Mouse (Mus musculus) intestine, postnatal 0 days (tissue): ENCODE data around the gene Pard3. TPM values are rescaled to one million over a fixed set of nuclear protein-coding genes. Genes with fewer than 3 reads are reported as not detected.

Experiments used
- ATAC-seq: fragments of 200-750 bp; cut with Nextera tagmentation; 2 replicates; pipeline ENCODE4 v1.8.0; 2017; ENCODE audit warnings: mild to moderate bottlenecking, moderate TSS enrichment, moderate library complexity
- H3K27ac ChIP-seq: fragments of 300-500 bp; sonication (generic); 2 replicates; pipeline ENCODE4 v1.5.1; 2014; ENCODE audit warnings: mild to moderate bottlenecking, low read depth, low read length, moderate library complexity
- H3K27me3 ChIP-seq: fragments of 300-500 bp; sonication (generic); replicated peaks from 2 replicates; pipeline ENCODE4 v1.6.1; 2014; ENCODE audit warnings: low read length, mixed read lengths; ENCODE audit not compliant: control insufficient read depth, insufficient read depth
- H3K36me3 ChIP-seq: fragments of 300-500 bp; sonication (generic); 2 replicates; pipeline ENCODE4 v1.6.1; 2014; ENCODE audit warnings: mild to moderate bottlenecking, moderate library complexity; ENCODE audit not compliant: control insufficient read depth, insufficient read depth
- H3K4me1 ChIP-seq: fragments of 300-500 bp; sonication (generic); replicated peaks from 2 replicates; pipeline ENCODE4 v1.6.1; 2014; ENCODE audit warnings: antibody characterized with exemption, low read length, mixed read lengths; ENCODE audit not compliant: control insufficient read depth, insufficient read depth
- H3K4me2 ChIP-seq: fragments of 300-500 bp; sonication (generic); replicated peaks from 2 replicates; pipeline ENCODE4 v1.6.1; 2014; ENCODE audit warnings: low read depth, mild to moderate bottlenecking, moderate library complexity
- H3K4me3 ChIP-seq: fragments of 300-500 bp; sonication (generic); 2 replicates; pipeline ENCODE4 v1.5.1; 2014; ENCODE audit warnings: low read depth, low read length
- H3K9ac ChIP-seq: fragments of 300-500 bp; sonication (generic); 2 replicates; pipeline ENCODE4 v1.6.1; 2014; ENCODE audit warnings: mild to moderate bottlenecking, low read depth, low read length
- H3K9me3 ChIP-seq: fragments of 300-500 bp; sonication (generic); 2 replicates; pipeline ENCODE4 v1.6.1; 2016; ENCODE audit warnings: mixed run types; ENCODE audit not compliant: control insufficient read depth
- CTCF ChIP-seq: sonication (generic); IDR thresholded peaks from 2 replicates; pipeline ENCODE4 v1.5.1; 2016; ENCODE audit warnings: low read depth, mild to moderate bottlenecking, control low read depth, antibody characterized with exemption, moderate library complexity
- WGBS: fragments of 180-500 bp; shearing (Covaris S2); extraction: QIAGEN DNeasy Blood & Tissue Kit; methylation state at CpG from one replicate; pipeline ENCODE4 v1.1.7; 2014; 5-methylcytosine and 5-hydroxymethylcytosine counted together
- polyA plus RNA-seq: library from polyadenylated mRNA; unstranded; fragments of >200 nt; fragmentation: Nextera tagmentation; extraction: Ambion mirVana; gene quantifications from 2 replicates; pipeline ENCODE4 v1.2.1, GENCODE M21; 2015

The Pard3 gene
- polyA plus RNA-seq, 1 experiment from 2014 or later = 12.5 TPM

DNA sequence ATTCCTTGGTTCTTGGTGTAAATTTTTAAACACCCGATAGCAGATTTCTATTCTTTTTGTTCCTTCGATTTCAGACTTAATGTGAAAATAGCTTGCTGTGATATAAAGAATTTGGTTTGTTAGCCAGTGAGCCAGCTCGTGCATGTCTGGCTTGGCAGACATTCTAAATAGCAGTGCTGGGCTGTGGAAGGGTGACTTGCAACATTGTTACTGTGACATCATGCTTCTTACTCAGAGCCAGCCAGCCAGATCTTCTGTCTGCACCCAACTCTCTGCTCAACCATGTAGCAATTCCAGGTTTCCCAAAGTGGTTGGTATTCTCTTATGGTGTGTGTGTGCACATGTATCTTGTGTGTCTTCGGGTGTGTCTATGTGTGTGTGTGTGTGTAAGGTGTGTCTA is 163.7 kb downstream of the Pard3 start:
- 68% methylated on average over 4 of the region's 4 CpGs for WGBS
- Histone ChIP-seq H3K9ac (no peak overlapping the region), H3K27ac (no peak overlapping the region), H3K9me3 (no peaks in the 10 kb centered on the region), H3K4me3 (no peak overlapping the region), H3K27me3 (no peaks in the 10 kb centered on the region), H3K4me2 (no peak overlapping the region), H3K36me3 (no peaks in the 10 kb centered on the region), H3K4me1 (peaks cover 2% of the 10 kb centered on the region; the same call in 1 of the 2 replicates)
- TF ChIP-seq CTCF = no peak
- no peak for ATAC-seq

DNA sequence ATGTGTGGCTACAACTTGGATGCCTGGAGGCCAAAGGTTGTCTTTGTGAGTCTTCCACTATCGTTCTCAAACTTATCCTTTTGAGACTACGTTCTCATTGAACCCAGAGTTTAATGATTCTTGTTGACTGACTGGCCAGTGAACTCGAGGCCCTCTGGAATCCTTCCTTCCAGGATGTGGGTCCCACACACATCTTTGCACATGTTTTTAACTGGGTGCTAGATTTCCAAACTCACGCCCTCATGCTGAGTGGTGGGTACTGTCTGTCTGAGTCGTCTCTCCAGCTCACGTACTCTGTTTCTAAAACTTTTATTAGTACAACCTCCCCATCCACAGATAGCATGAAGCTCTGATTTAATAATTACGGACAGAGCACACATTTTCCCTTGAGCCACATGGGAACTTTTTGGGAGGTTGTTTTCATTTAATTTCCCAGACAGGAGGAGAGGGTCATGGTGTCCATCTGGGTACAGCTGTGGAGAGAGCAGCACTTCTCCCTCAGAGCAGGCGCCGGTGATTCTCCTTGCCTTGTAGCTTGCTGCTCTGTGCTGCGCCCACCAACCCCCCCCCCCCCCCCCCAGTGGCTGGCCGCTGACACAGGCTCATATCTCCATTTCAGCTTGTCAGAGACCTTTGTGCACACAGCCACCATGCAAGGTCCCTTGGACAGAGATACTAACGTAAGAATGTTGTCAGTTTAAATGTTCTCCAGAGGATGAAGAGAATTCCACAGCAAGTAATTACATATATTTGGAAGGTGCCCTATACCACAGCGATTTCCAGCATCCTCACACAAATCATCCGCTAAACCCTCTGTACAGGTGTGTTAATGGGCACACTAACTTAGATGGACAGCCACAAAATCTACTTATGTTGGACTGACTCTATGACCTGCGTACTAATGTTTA is 165.9 kb downstream of the Pard3 start:
- 47% methylated on average over 15 of the region's 15 CpGs for WGBS
- H3K4me1 ChIP-seq = peaks cover 2% of the 10 kb centered on the region; the same call in 1 of the 2 replicates
- no peak for ATAC-seq
- no peak overlapping the region for H3K4me3 ChIP-seq
- H3K27ac ChIP-seq = no peak overlapping the region
- no peaks in the 10 kb centered on the region for H3K36me3 ChIP-seq
- no peaks in the 10 kb centered on the region for H3K9me3 ChIP-seq
- H3K27me3 ChIP-seq = no peaks in the 10 kb centered on the region
- TF ChIP-seq CTCF = no peak
- no peak overlapping the region for H3K9ac ChIP-seq
- no peak overlapping the region for H3K4me2 ChIP-seq

DNA sequence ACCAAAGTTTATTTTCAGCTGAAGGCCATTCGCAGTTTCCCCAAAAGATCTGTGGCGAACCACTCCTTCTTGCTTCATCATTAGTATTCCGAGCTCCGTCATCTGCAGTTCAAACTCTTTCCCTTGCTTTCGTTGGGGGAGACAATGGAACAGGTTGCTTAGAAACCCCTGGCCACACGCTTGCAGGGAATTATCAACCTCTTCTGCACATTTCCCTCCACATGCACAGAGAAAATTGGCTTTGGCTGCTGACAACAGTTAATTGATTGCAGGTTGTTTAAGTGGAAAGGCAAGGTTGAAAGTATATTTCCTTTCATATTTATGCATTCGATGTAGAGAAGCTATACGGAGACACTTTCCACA is 166.5 kb downstream of the Pard3 start:
- H3K4me2 ChIP-seq = no peak overlapping the region
- no peaks in the 10 kb centered on the region for H3K36me3 ChIP-seq
- peaks cover 2% of the 10 kb centered on the region; the same call in 1 of the 2 replicates for H3K4me1 ChIP-seq
- H3K9ac ChIP-seq = no peak overlapping the region
- no peak for TF ChIP-seq CTCF
- H3K27me3 ChIP-seq = no peaks in the 10 kb centered on the region
- 54% methylated on average over 8 of the region's 8 CpGs for WGBS
- no peak overlapping the region for H3K4me3 ChIP-seq
- no peaks in the 10 kb centered on the region for H3K9me3 ChIP-seq
- no peak overlapping the region for H3K27ac ChIP-seq
- ATAC-seq = no peak

DNA sequence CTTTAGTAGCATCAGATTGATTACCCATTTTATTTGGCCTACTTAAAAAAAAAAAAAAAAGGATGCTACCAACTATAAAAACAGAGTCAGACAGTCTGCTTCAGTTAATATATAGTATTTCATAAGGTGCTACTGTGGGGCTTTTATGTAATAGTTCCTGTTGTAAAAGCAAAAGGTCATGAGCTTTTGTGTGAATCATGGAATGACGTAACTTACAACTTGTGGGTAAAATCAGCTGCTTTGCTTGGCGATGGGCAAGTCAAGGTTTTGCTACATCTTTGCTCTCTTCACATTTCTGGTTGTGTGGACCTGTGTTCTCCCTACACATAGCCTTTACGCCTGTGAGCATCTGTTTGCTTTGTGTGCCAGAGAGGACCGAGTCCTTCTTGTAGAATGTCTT is 179.7 kb downstream of the Pard3 start:
- TF ChIP-seq CTCF = no peak
- H3K27ac ChIP-seq = 0 out of 2 replicates have a peak overlapping the region, but pooled peaks have one; percentile 2
- no peak overlapping the region for H3K9ac ChIP-seq
- no peaks in the 10 kb centered on the region for H3K36me3 ChIP-seq
- ATAC-seq = peak; percentile 49; the same call in 1 of the 2 replicates
- H3K27me3 ChIP-seq = no peaks in the 10 kb centered on the region
- H3K4me1 ChIP-seq = peaks cover 7% of the 10 kb centered on the region; the same call in 1 of the 2 replicates
- 75% methylated on average over 4 of the region's 4 CpGs for WGBS
- H3K4me2 ChIP-seq = no peak overlapping the region
- H3K4me3 ChIP-seq = no peak overlapping the region
- no peaks in the 10 kb centered on the region for H3K9me3 ChIP-seq

DNA sequence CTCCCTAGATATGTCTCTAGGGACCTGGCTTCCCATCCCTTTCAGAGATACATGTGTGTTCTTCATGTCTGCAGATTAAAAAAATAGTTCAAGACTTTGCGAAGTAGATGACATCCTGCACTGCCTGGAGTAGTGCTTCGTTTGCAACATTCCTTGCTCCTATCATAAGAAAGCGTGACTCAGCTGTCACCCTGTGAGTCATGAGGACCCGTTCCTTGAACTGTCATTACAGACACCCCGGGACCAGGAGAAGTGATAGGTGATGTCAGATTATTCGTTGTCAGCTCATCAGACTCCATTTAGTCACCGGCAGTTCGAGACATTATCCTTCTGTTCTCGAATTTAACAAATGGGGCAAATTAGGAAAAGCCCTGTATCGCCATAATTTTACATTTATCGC is 180.1 kb downstream of the Pard3 start:
- Histone ChIP-seq H3K27ac (0 out of 2 replicates have a peak overlapping the region, but pooled peaks have one; percentile 2), H3K9ac (no peak overlapping the region), H3K4me1 (peaks cover 7% of the 10 kb centered on the region; the same call in 1 of the 2 replicates), H3K4me2 (no peak overlapping the region), H3K4me3 (no peak overlapping the region), H3K36me3 (no peaks in the 10 kb centered on the region), H3K9me3 (no peaks in the 10 kb centered on the region), H3K27me3 (no peaks in the 10 kb centered on the region)
- no peak for TF ChIP-seq CTCF
- ATAC-seq = peak; percentile 89
- WGBS = 68% methylated on average over 11 of the region's 11 CpGs

DNA sequence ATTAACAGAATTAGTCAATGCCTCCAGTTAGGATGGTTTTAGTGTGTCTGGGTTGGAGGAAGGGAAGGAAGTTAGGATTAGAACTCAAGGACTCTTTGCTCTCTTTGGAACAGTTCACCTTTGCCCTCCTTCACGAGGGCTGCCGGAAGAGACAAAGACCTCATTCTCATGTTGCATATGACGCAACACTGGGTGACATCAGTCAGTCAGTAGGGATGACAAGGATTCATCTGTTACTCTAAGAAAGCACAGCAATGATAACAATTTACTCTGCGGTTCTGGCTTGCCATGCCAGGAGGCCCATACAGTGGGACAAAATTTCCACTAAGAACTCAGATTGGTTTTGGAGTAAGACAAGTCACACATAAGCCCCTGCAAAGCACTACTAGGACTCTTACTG is 187.1 kb downstream of the Pard3 start:
- H3K4me2 ChIP-seq = no peak overlapping the region
- H3K9ac ChIP-seq = no peak overlapping the region
- no peak overlapping the region for H3K27ac ChIP-seq
- ATAC-seq = peak; percentile 31
- H3K27me3 ChIP-seq = no peaks in the 10 kb centered on the region
- no peaks in the 10 kb centered on the region for H3K36me3 ChIP-seq
- 35% methylated on average over 4 of the region's 4 CpGs for WGBS
- H3K4me3 ChIP-seq = no peak overlapping the region
- TF ChIP-seq CTCF = no peak
- H3K9me3 ChIP-seq = no peaks in the 10 kb centered on the region
- peaks cover 4% of the 10 kb centered on the region; the same call in 1 of the 2 replicates for H3K4me1 ChIP-seq
